Mouse (Mus musculus): ENCODE results near the gene Cfap99.

The Cfap99 gene

DNA sequence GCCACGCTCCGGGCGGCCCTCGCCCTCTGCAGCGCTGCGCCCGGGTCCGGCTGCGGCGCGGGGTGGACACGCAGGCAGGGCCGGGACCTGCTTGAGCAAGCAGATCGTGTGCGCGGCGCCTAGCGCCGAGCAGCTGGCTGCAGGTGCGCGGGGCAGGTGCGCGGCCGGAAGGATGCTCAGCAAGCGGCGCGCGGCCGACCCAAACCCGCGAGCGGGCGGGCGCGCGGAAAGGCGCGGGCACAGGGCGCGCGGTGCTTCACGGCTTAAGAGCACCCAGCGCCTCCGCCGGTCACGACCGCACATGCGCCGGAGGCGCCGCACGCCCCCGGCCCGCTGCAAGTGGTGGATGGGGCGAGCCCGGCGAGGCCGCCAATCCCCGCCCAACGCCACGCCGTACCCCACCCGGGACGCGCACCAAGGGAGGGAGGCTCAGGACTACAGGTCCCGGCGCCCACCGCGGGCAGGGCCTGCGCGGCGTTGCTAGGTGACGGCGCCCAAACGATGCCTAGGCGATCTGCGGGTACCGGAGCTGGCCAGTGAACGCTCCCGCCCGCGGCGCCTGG lies at the start of gene Cfap99, which contains the start of gene Zfyve28:
Gene Cfap99, plus strand, starts transcription at position 447 of the 563 bp plus-strand sequence.
Gene Zfyve28, minus strand, starts transcription at position 296 of the 563 bp plus-strand sequence.
- DNase-seq, result peak; percentile 22

DNA sequence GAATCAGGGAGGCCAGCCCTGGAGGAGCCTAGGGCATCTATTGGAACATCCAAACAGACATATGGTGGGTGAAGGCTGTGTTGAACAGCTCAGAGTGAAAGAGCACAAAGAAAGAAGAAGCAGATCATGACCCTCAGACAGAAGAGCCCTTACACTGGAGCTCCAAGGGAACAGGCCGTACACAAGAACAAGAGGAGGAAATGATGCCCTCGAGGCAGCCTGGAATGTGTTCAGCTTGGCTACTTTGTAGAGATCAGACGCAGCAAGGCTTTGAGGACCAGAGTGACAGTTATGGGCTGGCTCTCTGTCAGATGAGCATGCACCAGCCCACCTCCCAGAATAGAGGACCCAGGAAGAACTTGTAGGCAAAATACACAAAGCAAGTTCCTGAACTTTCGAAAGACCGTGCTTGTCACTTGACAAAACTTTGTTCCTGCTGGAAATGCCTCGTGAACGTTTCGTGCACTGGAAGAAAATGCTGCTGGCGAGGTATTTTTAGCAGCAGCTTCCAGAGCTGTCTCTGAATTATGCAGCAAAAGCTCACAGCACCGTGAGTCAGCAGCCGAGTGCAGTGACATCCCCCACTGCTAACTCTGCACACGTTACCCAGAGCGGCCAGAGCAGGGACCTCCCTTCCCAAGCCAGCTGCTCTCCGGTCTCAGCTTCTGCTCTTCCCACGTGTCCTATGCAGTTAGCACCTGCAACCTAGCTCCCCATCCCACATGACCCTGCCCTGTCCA lies 46.0 kb upstream of the Cfap99 start:
- peak; percentile 13 for DNase-seq

DNA sequence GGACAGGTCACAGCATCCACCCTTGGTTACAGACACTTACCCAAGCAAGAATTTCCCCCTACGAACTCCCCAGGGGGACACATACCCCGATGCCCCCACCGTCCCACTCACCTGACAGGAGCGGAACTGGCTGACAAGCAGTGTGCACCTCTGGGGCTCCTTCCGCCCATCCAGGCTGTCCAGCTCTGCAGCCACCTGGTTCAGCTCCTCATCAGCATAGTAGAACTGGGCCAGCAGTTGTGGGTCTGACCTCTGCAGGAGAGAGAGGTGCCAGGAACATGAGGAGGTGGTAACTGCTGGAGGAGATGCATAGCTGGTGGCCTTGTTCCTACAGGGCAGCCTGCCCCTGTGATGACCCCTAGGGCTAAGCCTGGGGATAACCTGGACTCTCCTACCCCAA lies 45.3 kb upstream of the Cfap99 start:
- DNase-seq, result no peak

DNA sequence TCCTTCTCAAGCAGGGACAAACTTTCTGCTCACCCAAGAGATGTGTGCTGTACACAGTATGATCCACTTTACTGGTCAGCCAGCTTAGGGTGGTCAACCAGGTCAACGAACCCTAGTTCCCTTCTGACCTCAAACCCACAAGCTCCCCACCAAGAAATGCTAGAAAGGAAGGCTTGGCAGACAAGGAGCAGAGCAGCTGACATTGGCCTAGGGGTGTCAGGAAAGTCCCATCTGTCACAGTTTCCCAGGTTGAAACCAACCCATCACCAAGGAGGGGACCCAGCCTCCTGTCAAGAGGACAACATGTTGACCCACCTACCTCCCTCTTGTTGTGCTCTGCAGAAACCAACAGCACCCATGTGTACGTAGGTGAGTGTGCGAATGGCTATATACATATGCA lies 42.0 kb upstream of the Cfap99 start:
- no peak for DNase-seq

DNA sequence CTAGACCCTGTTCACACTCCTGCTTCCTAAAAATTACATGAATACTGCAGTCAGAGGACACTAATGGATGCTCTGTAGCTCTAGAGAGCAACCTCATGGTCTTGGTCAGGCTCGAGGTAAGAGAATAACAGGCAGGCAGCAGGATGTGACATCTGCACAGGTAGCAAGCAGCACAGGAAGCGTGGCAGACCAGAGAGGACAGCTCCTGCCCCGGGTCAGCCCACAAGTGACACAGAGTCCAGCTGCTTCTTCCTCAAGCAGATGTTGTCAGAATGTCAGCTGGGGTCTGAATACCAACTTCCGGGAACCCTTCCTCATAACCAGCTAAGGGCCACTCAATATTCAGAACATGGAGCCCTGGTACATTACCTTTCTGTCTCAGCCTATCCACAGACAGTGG lies 39.3 kb upstream of the Cfap99 start:
- DNase-seq, result no peak

DNA sequence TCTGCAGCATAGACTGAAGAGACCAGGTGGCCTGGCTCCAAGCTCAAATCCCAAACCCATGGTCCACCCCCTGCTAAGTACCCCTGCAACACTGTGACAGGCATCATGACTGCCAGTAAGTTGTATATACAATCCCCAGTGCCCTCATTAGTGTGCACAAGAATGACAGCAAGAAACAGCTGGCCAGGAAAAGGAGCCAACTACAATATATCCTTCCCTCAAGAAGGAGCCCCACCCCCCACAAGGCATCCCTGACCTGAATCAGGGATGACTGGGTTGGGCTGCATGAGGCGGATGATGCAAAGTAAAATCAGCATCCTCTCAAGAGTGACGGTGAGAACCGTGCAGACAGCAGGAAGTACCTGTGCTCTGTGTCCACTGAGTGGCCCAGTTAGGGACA lies 38.3 kb upstream of the Cfap99 start:
- DNase-seq, result no peak

DNA sequence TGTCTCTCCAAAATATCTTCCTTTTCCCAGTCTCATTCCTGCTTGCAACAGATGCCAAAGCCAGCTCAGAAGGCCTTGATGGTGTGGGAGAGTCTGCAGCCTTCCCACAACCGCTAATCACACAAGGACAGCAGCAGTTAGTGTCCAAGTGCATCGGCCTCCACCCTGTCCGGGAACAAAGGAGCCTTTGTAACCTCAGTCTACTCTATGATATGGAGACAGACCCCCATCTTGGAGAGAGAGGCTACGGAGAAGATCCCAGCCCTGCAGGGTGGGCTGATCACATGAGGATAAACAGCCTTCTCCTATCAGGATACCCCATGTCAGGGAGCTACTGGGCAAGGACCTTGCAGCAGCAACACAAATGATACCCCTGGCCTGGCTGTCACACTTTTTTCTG lies 36.6 kb upstream of the Cfap99 start:
- DNase-seq, result no peak

DNA sequence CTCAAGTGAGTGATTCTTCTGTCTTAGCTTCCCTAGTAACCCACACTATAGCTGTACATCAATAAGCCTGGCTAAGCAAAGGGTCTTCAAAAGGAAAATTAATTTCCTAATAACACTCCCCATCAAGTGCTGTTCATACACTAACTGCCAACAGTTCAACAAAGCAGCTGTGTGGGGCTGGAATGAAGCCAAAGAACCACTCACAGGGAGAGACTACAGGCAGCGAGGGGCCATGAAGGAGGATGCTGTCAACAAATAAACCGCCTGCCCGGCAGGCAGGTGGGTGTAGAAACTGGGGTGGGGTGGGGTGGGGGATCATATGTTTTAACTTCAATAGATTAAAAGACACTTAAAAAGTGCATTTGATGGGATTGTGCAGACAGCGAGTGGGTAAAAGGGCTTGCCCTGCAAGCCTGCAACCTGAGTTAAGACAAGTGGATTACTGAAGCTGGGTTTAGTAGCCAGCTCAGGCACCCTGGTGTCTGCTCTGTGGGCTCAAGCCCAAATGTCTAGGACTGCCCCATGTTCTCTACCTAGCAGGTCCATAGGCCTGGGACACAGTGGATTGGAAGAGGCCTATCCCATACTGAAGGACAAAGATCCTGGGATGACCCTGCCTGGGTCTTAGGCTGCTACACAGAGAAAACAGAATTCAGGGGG lies 36.0 kb upstream of the Cfap99 start:
- no peak for DNase-seq

DNA sequence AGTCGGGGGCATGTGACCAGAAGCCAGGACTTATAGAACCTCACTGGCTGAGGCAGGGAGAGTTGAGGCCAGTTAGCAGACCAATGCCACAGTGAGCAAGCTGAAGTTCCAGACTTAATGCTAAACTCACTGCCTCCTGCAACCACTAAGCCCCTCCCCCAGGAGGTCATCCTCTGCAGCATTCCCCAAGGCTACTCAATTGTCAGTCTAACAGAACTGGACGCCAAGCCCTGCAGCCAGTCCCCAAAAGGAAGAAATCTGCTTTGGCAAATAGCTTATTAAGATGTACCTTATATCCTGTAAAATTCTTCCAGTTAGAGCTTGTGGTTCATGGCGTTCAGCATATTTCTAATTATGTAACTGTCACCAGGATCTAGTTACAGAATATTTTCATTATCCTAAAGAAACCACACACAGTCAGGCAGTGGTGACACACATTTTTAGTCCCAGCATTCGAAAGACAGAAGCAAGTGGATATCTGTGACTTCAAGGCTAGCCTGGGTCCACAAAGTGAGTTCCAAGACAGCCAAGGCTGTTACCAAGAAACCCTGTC lies 35.4 kb upstream of the Cfap99 start:
- no peak for DNase-seq

DNA sequence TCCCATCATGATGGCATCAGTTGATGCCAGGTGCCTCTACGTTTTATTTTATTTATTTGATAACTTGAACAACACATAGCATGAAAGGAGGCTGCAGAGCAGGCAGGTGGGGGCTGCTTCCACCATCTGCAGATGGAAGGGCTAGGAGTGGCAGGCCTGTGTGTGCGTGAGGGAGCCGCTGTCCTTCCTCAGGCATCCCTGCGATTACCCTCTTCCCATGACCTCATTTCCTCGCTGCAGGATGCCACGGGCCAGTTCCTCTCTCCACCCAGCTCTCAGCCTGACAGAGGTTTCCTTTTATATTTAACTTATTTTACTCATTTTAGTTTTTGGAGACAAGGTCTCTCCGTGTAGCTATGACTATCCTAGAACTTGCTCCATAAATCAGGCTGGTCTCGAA lies 34.1 kb upstream of the Cfap99 start:
- DNase-seq, result no peak

DNA sequence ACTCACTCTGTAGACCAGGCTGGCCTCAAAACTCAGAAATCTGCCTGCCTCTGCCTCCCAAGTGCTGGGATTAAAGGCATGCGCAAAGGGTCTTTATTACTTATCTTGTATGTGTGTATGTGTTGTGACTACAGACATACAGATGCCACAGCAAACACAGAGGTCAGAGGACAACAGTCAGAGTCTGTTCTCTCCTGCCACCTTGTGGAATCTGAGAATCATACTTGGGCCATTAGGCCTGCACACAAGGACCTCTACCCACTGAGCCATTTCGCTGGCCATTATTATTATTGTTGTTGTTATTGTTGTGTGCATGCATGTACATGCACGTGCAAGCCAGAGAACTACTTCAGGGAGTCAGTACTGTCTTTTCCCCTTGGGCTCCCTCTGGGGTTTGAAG lies 33.2 kb upstream of the Cfap99 start:
- DNase-seq, result peak; percentile 20

DNA sequence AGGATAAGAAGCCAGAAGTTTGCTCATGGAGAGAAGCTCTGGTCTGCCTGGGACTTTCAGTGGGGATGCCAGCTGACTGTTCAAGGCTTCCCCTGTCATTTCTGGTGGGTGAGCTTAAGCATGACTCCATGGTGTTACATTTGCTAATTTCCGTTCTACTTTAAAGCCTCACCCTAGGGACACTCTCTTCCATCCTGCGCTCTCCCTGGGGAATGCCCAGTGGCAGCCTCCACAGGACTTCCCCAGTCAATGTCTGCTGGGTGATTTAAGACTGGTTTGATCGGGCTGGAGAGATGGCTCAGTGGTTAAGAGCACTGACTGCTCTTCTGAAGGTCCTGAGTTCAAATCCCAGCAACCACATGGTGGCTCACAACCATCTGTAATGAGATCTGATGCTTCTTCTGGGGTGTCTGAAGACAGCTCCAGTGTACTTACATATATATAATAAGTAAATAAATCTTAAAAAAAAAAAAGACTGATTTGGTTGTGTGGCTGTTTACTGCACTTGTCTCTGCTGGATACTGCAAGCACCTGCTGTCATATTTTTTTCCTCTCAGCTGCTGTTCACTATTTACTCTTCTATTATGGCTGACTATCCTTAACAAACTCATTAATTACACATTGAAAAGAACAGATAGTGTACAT lies 29.1 kb upstream of the Cfap99 start:
- no peak for DNase-seq

DNA sequence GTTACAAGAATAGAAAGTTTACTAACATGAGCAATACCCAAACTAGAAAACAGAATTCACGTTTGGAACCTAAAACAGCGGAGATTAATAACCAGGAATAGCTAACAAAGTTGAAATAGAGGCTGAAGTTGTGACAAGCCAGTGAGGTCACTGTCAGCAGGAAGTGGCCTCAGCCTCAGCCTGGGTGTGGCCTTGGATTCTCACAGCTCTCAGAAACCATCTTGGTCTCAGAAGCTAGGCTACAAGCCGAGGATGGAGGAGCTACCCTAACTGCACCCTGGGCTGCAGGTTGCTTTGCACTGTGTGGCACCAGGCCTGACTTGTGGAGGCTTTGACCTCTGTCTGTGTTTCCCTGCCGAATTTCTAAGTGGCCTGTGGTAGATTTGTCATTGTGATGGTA lies 22.3 kb upstream of the Cfap99 start:
- no peak for DNase-seq

DNA sequence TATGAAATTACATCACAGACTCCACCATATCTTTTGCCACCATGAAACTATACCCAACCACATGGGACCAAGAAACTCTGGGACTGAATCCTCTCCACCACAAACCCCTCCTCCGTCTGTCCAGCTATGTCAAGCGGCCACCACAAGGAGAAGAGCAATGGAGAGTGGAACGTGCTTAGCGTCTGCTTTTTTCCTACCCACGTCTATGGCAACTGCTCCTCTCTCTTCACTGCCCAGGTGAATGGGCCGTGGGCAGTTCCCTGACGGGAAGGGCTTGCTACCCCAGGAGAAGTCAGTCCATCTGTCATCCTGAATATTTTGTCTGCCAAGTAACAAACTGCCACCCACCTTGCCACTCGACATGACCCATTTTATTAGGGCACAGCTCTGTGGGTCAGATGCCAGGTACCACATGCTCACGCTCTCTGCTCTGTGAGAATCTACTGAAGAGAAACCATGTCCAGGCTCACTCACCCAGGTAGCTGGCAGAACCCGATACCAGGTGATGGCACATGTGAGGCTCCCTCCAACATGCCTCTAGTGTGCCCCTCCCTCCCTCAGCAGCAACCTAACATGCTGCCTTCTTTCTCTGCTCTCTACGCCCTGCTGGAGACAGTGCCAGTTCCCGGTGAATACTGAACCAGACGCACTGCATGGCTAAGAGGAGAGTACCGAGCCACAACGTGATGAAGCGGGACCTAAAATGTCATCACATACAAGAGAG lies 19.0 kb upstream of the Cfap99 start:
- no peak for DNase-seq

DNA sequence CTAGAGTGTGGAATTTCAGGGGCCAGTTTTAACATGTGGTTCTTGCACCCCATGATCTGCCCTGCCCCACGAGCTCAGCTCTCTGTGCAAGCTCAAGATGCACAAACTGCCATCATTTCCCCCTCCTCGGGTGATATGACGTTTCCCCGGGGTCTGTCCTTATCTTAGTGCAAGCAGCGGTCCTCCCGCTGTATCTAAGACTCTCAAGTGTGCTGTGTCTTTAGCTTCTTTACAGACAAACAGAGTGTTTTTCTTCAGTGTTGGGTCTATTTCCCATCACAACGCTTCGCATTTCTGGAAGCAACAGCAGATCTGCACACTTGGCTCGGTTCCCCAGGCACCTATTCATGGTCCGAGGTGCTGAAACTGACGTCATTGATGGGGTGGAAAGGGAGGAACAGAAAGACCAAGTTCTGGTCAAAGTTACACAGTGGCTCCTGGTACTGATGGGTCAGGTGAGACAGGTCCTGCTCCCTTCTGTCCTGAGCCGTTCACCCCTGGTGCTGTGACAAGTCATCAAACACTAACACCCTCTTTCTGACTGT lies 18.4 kb upstream of the Cfap99 start:
- DNase-seq, result no peak

DNA sequence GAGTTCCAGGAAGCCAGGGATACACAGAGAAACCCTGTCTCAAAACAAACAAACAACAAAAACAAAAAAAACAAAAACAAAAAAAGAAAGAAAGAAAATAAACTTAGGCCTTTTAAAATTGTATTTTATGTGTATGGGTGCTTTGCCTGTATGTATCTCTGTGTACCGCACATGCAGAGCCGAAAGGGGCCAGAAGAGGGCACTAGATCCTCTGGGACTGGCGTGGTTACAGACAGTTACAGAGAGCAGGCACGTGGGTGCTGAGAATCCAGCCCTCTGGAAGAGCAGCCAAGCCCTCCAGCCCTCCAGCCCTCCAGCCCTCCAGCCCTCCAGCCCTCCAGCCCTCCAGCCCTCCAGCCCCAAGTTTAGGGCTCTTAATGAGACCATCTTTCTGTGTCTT lies 16.7 kb upstream of the Cfap99 start:
- peak; percentile 30 for DNase-seq

DNA sequence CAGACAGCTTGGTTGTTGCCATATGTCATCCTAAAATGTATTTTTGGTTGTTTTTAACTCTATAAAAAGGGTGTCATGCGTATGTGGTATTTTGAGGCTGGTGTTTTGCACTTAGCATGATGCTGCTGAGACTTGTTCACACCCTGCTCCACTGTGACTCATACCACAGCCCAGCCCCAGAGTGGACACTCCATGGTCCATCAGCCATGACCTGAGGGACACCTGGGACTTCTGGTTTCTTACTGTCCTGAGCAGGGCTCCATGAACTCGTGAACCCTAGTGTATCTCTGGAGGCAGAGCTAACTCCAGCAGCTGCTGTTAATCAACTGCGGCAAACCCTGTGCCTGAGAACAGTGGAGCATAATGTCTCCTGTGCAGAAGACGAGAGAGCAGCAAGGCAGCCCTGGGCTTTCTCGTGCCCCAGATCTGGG lies 15.1 kb upstream of the Cfap99 start:
- no peak for DNase-seq

DNA sequence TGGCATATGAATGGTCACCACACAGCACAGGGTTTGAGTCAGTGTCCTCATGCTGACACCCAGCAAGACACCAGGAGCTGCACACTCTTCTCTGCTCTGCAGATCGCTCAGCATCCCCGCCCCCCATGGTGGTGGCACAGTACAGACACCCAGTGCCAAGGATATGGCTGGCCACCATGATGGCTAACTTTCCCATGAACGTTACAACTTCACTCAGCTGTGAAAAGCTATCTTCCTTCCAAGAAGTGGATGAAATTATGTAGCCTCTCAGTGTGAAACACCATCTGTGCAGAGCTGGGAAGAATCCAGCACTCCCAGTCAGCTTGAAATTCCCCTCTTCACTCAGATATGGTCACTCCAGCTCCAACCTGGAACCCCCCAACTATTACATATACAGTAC lies 14.1 kb upstream of the Cfap99 start:
- no peak for DNase-seq

DNA sequence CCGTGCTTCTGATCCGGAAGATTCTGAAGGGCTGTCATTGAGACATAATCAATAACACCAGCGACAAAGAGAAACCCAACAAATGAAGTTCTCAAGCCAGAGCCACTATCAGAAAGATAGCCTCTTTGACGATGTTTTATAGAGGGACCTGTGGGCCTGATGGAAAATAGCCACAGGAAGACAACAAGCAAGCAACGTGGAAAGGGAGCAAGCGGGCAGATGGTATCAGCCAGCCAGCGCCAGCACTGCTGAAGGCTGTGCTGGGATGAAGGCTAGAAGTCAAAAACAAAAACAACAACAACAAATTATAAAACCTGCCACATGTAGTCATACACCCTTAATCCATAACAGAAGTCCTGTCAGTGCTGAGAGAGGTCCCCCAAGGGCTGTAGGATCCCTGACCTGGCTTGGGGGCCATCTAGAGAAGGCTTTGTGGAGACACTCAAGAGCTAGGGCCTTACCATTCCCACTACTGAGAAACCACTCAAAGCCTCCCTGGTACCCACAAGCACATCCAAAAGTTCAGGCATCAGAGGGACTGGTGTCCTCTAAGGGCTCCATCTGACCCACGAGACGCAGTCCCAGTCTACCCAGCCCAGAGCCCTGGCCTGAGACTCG lies 13.6 kb upstream of the Cfap99 start:
- DNase-seq, result no peak

DNA sequence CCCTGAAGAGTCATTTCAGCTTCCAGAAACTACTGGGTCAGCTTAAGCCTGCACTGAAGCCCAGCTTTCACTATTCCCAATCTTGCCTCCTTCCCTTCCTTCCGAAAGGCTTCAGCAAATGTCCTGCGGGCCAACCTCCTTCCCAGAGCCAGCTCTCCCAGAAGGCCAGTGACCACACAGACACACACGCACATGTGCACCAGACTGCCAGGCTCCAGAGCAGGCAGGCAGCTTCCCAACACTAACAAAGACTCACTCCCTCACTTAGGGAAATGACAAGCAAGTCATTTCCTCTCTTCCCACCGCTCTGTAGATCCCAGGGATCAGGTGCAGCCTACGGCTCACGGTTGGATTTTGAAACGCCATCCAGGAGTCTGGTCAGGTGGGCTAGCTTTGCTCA lies 12.2 kb upstream of the Cfap99 start:
- no peak for DNase-seq

DNA sequence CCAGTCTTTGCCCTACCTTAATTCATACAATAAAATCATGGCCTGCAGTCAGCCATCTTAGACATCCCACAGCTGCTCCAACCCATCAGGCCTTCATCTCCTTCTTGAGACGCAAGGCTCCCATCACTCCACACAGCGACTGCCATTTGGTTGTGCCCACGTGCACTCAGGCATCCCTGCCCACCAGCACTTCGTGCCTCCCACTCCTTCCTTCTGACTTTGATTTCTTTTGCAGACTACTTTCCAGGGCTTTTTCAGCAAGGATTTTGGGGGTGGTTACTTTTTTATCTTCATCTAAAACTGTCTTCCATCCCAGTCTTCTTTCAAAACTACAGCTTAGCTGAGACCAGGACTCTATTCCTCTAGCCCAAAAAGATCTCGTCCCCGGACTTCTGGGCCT lies 11.7 kb upstream of the Cfap99 start:
- DNase-seq, result no peak

DNA sequence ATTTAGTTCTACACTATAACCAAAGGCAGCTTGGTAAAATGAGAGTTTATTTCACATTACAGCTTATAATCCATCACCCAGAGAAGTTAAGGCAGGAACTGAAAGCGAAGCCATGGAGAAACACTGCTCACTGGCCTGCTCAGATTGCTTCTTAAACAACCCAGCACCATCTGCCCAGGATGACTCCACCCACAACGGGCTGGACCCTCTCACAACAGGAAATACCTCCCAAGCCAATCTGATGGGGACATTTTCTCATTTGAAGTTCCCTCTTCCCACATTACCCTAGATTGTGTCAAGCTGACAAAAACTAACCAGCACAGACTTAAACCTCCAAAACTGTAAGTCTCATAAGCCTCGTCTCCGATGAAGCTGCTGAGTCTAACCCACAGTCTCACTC lies 10.3 kb upstream of the Cfap99 start:
- DNase-seq, result no peak
